Mouse (Mus musculus) MEL (cell line): ENCODE measurements at regions not wholly inside any gene's neighbourhood (a gene's known extent, or its start where the extent isn't known, plus 50 kb on each side); places are given as distances from the start of the nearest gene placed in this dataset.

Source experiments
- DNase-seq: peaks from one replicate; pipeline ENCODE4 v3.0.0; 2011; ENCODE audit warnings: low read depth, low spot score
- H3K27ac ChIP-seq: 2 replicates; pipeline ENCODE4 v1.5.1; 2012; ENCODE audit warnings: low read depth, mild to moderate bottlenecking, control low read depth, low read length, moderate library complexity; ENCODE audit not compliant: control insufficient read depth
- H3K27me3 ChIP-seq, 2 experiments: fragments of 150-350 bp in 1 of 2; sonication (generic) in 1 of 2; 2 replicates each; pipeline ENCODE4 v1.6.1; 2012; ENCODE audit warnings: low read length in 2 of 2, mild to moderate bottlenecking in 2 of 2, improper control_type of control experiment in 1 of 2, moderate library complexity in 1 of 2; ENCODE audit not compliant: insufficient read depth in 2 of 2, control insufficient read depth in 1 of 2
- H3K36me3 ChIP-seq, 2 experiments: 2 replicates each; pipeline ENCODE4 v1.6.1; 2012 to 2014; ENCODE audit warnings: low read length in 2 of 2, improper control_type of control experiment in 1 of 2, inconsistent platforms in 1 of 2, mild to moderate bottlenecking in 1 of 2; ENCODE audit not compliant: insufficient read depth in 2 of 2, control insufficient read depth in 1 of 2
- H3K4me1 ChIP-seq, 2 experiments: fragments of 150-350 bp in 1 of 2; sonication (generic) in 1 of 2; 2 replicates each; pipeline ENCODE4 v1.6.1; 2012; ENCODE audit warnings: low read length in 2 of 2, improper control_type of control experiment in 1 of 2, mild to moderate bottlenecking in 1 of 2; ENCODE audit not compliant: insufficient read depth in 2 of 2, control insufficient read depth in 1 of 2
- H3K4me3 ChIP-seq, 2 experiments: fragments of 150-350 bp in 1 of 2; sonication (generic) in 1 of 2; 2 replicates each; pipeline ENCODE4 v1.5.1; 2012; ENCODE audit warnings: low read depth in 2 of 2, low read length in 2 of 2, mild to moderate bottlenecking in 2 of 2, moderate library complexity in 2 of 2, control low read depth in 1 of 2, improper control_type of control experiment in 1 of 2; ENCODE audit not compliant: control insufficient read depth in 1 of 2, insufficient read depth in 1 of 2
- H3K79me2 ChIP-seq: 2 replicates; pipeline ENCODE4 v1.6.1; 2012; ENCODE audit warnings: mild to moderate bottlenecking, low read length, moderate library complexity; ENCODE audit not compliant: control insufficient read depth, poor library complexity, insufficient read depth
- H3K9ac ChIP-seq: 2 replicates; pipeline ENCODE4 v1.6.1; 2012; ENCODE audit warnings: low read depth, mild to moderate bottlenecking, control low read depth, low read length, moderate library complexity; ENCODE audit not compliant: control insufficient read depth, poor library complexity, severe bottlenecking
- H3K9me3 ChIP-seq: fragments of 150-350 bp; sonication (generic); replicated peaks from 2 replicates; pipeline ENCODE4 v1.6.1; 2012; ENCODE audit warnings: mild to moderate bottlenecking, low read length, improper control_type of control experiment, moderate library complexity; ENCODE audit not compliant: insufficient read depth
- CHD1 ChIP-seq: IDR thresholded peaks from 2 replicates; pipeline ENCODE4 v1.6.1; 2012; ENCODE audit warnings: low read depth, mild to moderate bottlenecking, inconsistent platforms, low read length, improper control_type of control experiment
- CHD2 ChIP-seq: IDR thresholded peaks from 2 replicates; pipeline ENCODE4 v1.6.1; 2011; ENCODE audit warnings: low read length, improper control_type of control experiment
- CTCF ChIP-seq, 3 experiments: IDR thresholded peaks in 2 of 3; conservative IDR thresholded peaks in 1 of 3; 2 replicates each; pipeline ENCODE4 v1.5.1; 2011 to 2012; ENCODE audit warnings: low read length in 3 of 3, low read depth in 2 of 3, mild to moderate bottlenecking in 2 of 3, improper control_type of control experiment in 1 of 3, inconsistent platforms in 1 of 3, mixed read lengths in 1 of 3, moderate library complexity in 1 of 3; ENCODE audit not compliant: control insufficient read depth in 1 of 3, insufficient read depth in 1 of 3, poor library complexity in 1 of 3, severe bottlenecking in 1 of 3
- E2F4 ChIP-seq: IDR thresholded peaks from 2 replicates; pipeline ENCODE4 v1.6.1; 2011; ENCODE audit warnings: low read depth, low read length, improper control_type of control experiment, borderline replicate concordance
- ELF1 ChIP-seq: IDR thresholded peaks from 2 replicates; pipeline ENCODE4 v1.6.1; 2014; ENCODE audit warnings: low read depth, mild to moderate bottlenecking, inconsistent platforms, low read length, improper control_type of control experiment, moderate library complexity
- EP300 ChIP-seq, 2 experiments: IDR thresholded peaks; 2 replicates each; pipeline ENCODE4 v1.6.1; 2011; ENCODE audit warnings: improper control_type of control experiment in 2 of 2, low read length in 2 of 2, low read depth in 1 of 2, mild to moderate bottlenecking in 1 of 2
- GABPA ChIP-seq: IDR thresholded peaks from 2 replicates; pipeline ENCODE4 v1.6.1; 2012; ENCODE audit warnings: low read depth, mild to moderate bottlenecking, inconsistent platforms, low read length, improper control_type of control experiment, moderate library complexity
- GATA1 ChIP-seq: IDR thresholded peaks from 2 replicates; pipeline ENCODE4 v1.6.1; 2011; ENCODE audit warnings: low read depth, low read length, improper control_type of control experiment
- JUND ChIP-seq: IDR thresholded peaks from 2 replicates; pipeline ENCODE4 v1.6.1; 2011; ENCODE audit warnings: low read depth, mild to moderate bottlenecking, improper control_type of control experiment, low read length
- MAFK ChIP-seq: IDR thresholded peaks from 2 replicates; pipeline ENCODE4 v1.6.1; 2011; ENCODE audit warnings: low read depth, mild to moderate bottlenecking, low read length, improper control_type of control experiment, borderline replicate concordance
- MAZ ChIP-seq: IDR thresholded peaks from 2 replicates; pipeline ENCODE4 v1.6.1; 2012; ENCODE audit warnings: low read depth, mild to moderate bottlenecking, inconsistent platforms, low read length, improper control_type of control experiment
- MXI1 ChIP-seq: IDR thresholded peaks from 2 replicates; pipeline ENCODE4 v1.6.1; 2011; ENCODE audit warnings: mild to moderate bottlenecking, low read depth, low read length, improper control_type of control experiment
- MYB ChIP-seq: IDR thresholded peaks from 2 replicates; pipeline ENCODE4 v1.6.1; 2011; ENCODE audit warnings: mild to moderate bottlenecking, low read depth, low read length, improper control_type of control experiment
- MYC ChIP-seq: IDR thresholded peaks from 2 replicates; pipeline ENCODE4 v1.6.1; 2011; ENCODE audit warnings: low read depth, mild to moderate bottlenecking, low read length, improper control_type of control experiment, moderate library complexity
- NELFE ChIP-seq: IDR thresholded peaks from 2 replicates; pipeline ENCODE4 v1.6.1; 2011; ENCODE audit warnings: low read depth, low read length, improper control_type of control experiment
- NRF1 ChIP-seq: IDR thresholded peaks from 2 replicates; pipeline ENCODE4 v1.6.1; 2014; ENCODE audit warnings: low read depth, mild to moderate bottlenecking, inconsistent platforms, low read length, improper control_type of control experiment, moderate library complexity; ENCODE audit not compliant: poor library complexity, insufficient read depth, severe bottlenecking
- POLR2A ChIP-seq, 2 experiments: IDR thresholded peaks; 2 replicates each; pipeline ENCODE4 v1.6.1; 2011 to 2012; ENCODE audit warnings: low read length in 2 of 2, mild to moderate bottlenecking in 2 of 2, control low read depth in 1 of 2, improper control_type of control experiment in 1 of 2, low read depth in 1 of 2, moderate library complexity in 1 of 2; ENCODE audit not compliant: control insufficient read depth in 1 of 2, insufficient read depth in 1 of 2, poor library complexity in 1 of 2
- RAD21 ChIP-seq: IDR thresholded peaks from 2 replicates; pipeline ENCODE4 v1.6.1; 2011; ENCODE audit warnings: mild to moderate bottlenecking, low read depth, low read length, improper control_type of control experiment
- RCOR1 ChIP-seq: IDR thresholded peaks from 2 replicates; pipeline ENCODE4 v1.6.1; 2012; ENCODE audit warnings: low read depth, mild to moderate bottlenecking, inconsistent platforms, low read length, improper control_type of control experiment
- SMC3 ChIP-seq: IDR thresholded peaks from 2 replicates; pipeline ENCODE4 v1.6.1; 2011; ENCODE audit warnings: low read depth, low read length, improper control_type of control experiment
- TBP ChIP-seq: IDR thresholded peaks from 2 replicates; pipeline ENCODE4 v1.8.0; 2011; ENCODE audit warnings: low read depth, low read length, improper control_type of control experiment
- TCF12 ChIP-seq: IDR thresholded peaks from 2 replicates; pipeline ENCODE4 v1.6.1; 2014; ENCODE audit warnings: low read depth, mild to moderate bottlenecking, inconsistent platforms, low read length, improper control_type of control experiment, moderate library complexity
- UBTF ChIP-seq: IDR thresholded peaks from 2 replicates; pipeline ENCODE4 v1.6.1; 2012; ENCODE audit warnings: low read depth, mild to moderate bottlenecking, inconsistent platforms, low read length, improper control_type of control experiment, moderate library complexity, borderline replicate concordance; ENCODE audit not compliant: insufficient read depth
- USF1 ChIP-seq: IDR thresholded peaks from 2 replicates; pipeline ENCODE4 v1.6.1; 2014; ENCODE audit warnings: low read depth, mild to moderate bottlenecking, inconsistent platforms, low read length, improper control_type of control experiment, moderate library complexity
- USF2 ChIP-seq, 2 experiments: IDR thresholded peaks; 2 replicates each; pipeline ENCODE4 v1.6.1; 2011 to 2012; ENCODE audit warnings: improper control_type of control experiment in 2 of 2, low read length in 2 of 2, borderline replicate concordance in 1 of 2, inconsistent platforms in 1 of 2, low read depth in 1 of 2, mild to moderate bottlenecking in 1 of 2; ENCODE audit not compliant: insufficient read depth in 1 of 2
- ZC3H11A ChIP-seq: IDR thresholded peaks from 2 replicates; pipeline ENCODE4 v1.6.1; 2012; ENCODE audit warnings: low read depth, mild to moderate bottlenecking, inconsistent platforms, low read length, improper control_type of control experiment
- ZKSCAN1 ChIP-seq: IDR thresholded peaks from 2 replicates; pipeline ENCODE4 v1.6.1; 2012; ENCODE audit warnings: low read depth, mild to moderate bottlenecking, inconsistent platforms, low read length, improper control_type of control experiment, moderate library complexity
- ZNF384 ChIP-seq: IDR thresholded peaks from 2 replicates; pipeline ENCODE4 v1.6.1; 2012; ENCODE audit warnings: low read depth, mild to moderate bottlenecking, inconsistent platforms, low read length, improper control_type of control experiment

- DNase-seq: no peak
- no peaks in the 10 kb centered on the region for H3K9me3 ChIP-seq
- H3K27ac ChIP-seq: no peak overlapping the region
- TF ChIP-seq ZC3H11A: no peak
- TF ChIP-seq RCOR1: no peak
- no peak for TF ChIP-seq MYC
- TF ChIP-seq E2F4: no peak
- no peaks in the 10 kb centered on the region for H3K36me3 ChIP-seq
- no peak overlapping the region for H3K4me3 ChIP-seq
- no peak overlapping the region for H3K9ac ChIP-seq
- H3K27me3 ChIP-seq: no peaks in the 10 kb centered on the region
- H3K4me1 ChIP-seq: no peaks in the 10 kb centered on the region
- no peaks in the 10 kb centered on the region for H3K79me2 ChIP-seq
These were observed 285.2 kb downstream of the Wdr11 start for GRCm38 (mm10) chr7:129876852-129877223.

- no peak for TF ChIP-seq SMC3
- no peak for TF ChIP-seq RAD21
- no peak for TF ChIP-seq MAZ
- TF ChIP-seq USF1: no peak
- no peak for TF ChIP-seq NRF1
- TF ChIP-seq TBP: no peak
- TF ChIP-seq ELF1: no peak
- no peak for TF ChIP-seq E2F4
- no peak overlapping the region for H3K9ac ChIP-seq
- no peaks in the 10 kb centered on the region for H3K79me2 ChIP-seq
- H3K4me3 ChIP-seq: no peak overlapping the region
- H3K27me3 ChIP-seq: no peaks in the 10 kb centered on the region
- H3K36me3 ChIP-seq: no peaks in the 10 kb centered on the region
- no peak for DNase-seq
- H3K4me1 ChIP-seq: no peaks in the 10 kb centered on the region
- no peak overlapping the region for H3K27ac ChIP-seq
- no peaks in the 10 kb centered on the region for H3K9me3 ChIP-seq
These were observed 304.6 kb downstream of the Wdr11 start for GRCm38 (mm10) chr7:129896291-129896690.

GRCm38 (mm10) chr7:129897511-129897910 is 305.8 kb downstream of the Wdr11 start:
- Histone ChIP-seq H3K79me2 (no peaks in the 10 kb centered on the region), H3K9ac (no peak overlapping the region), H3K4me1 (no peaks in the 10 kb centered on the region), H3K27me3 (no peaks in the 10 kb centered on the region), H3K4me3 (no peak overlapping the region), H3K36me3 (no peaks in the 10 kb centered on the region), H3K9me3 (no peaks in the 10 kb centered on the region), H3K27ac (no peak overlapping the region)
- no peak for DNase-seq
- TF ChIP-seq CHD1 (no peak), EP300 (IDR thresholded peaks at IDR 0.05; ENCODE audit: low read depth in 1 of 2, low read length in 2 of 2) (no peak), MXI1 (no peak), GATA1 (no peak), POLR2A (IDR thresholded peaks at IDR 0.05; ENCODE audit: control insufficient read depth in 1 of 2, insufficient read depth in 1 of 2, low read depth in 1 of 2, low read length in 2 of 2, poor library complexity in 1 of 2) (no peak), CTCF (IDR thresholded peaks at IDR 0.05 in 2 of 3, conservative IDR thresholded peaks at IDR 0.05 in 1 of 3; ENCODE audit: control insufficient read depth in 1 of 3, insufficient read depth in 1 of 3, low read depth in 2 of 3, low read length in 3 of 3, poor library complexity in 1 of 3, severe bottlenecking in 1 of 3) (no peak), USF2 (IDR thresholded peaks at IDR 0.05; ENCODE audit: borderline replicate concordance in 1 of 2, insufficient read depth in 1 of 2, low read depth in 1 of 2, low read length in 2 of 2) (no peak), ZNF384 (no peak), MYB (no peak), ZKSCAN1 (no peak), GABPA (no peak), TCF12 (no peak), CHD2 (no peak), UBTF (no peak), MAFK (no peak), RAD21 (no peak), JUND (no peak), ZC3H11A (no peak), NELFE (no peak)
